Mouse (Mus musculus) CH12F3 (cell line): Measurements from ENCODE around the gene Cib2.
"Not testable (repeated sequence)": the region's sequence is repeated elsewhere in the genome, so short reads cannot be mapped to it uniquely, and the experiment has no call there.

Experiments
- in situ Hi-C: fragments of 300-500 bp; cut with MboI; formaldehyde crosslinking; loops from 2 replicates; pipeline ENCODE4 v1.14.3; 2020; ENCODE audit warnings: low sequenced_read_pairs

Cib2 gene

DNA sequence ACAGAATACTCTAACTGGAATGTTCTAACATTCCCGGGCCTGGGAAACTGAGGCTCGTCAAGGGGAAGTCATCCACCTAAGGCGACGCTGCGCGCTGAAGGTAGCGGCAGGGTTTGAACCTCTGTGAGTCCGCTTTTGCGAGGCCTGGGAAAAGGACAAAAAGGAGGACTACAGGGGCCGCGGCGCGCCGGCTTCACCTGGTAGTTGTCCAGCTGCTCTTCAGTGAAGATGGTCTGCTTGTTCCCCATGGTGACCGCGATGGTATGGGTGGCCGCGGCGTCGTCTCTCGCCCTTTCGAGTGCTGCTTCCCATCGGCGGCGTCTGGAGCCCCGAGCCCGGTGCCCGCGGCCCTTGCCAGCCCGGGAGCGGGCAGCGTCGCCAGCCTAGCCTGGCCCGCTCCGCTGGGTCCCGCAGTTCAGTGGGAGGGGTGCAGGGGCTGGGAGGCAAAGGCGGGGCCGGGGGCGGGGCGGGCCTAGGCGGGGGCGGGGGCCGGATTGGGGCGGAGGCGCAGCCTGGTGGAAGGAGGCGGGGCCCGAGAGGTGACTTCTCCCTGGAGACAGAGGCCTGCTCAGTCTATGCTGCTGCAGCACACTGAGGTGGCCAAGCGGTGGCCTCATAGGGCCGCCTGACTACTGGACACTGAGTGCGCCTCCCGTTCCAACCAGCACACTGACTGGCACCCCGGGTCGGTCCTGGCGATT is at the start of gene Cib2:
Cib2 (minus strand) TSS at position 448 of the 701 bp plus-strand sequence.
- in situ Hi-C loops = no loop called here

DNA sequence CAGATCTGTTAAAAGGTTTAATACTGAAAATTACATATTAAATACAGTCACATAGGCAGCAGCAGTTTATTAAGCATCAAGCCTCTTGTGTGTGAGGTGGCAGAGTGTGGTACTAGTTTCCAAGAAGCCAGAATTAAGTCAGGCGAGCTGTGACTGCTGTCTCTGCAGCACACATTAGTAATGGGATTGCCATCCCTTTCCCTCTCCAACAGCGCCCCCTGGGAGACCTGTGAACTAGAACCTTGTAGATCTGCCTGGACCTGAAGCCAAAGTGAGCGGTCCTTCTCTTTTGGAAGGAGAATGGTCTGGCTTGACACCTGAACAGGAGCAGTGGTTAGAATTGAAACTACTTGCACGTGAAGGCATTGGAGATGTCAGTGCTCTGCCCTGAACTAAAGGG is 44.9 kb upstream of the Cib2 start:
- in situ Hi-C loops = no loop called here

DNA sequence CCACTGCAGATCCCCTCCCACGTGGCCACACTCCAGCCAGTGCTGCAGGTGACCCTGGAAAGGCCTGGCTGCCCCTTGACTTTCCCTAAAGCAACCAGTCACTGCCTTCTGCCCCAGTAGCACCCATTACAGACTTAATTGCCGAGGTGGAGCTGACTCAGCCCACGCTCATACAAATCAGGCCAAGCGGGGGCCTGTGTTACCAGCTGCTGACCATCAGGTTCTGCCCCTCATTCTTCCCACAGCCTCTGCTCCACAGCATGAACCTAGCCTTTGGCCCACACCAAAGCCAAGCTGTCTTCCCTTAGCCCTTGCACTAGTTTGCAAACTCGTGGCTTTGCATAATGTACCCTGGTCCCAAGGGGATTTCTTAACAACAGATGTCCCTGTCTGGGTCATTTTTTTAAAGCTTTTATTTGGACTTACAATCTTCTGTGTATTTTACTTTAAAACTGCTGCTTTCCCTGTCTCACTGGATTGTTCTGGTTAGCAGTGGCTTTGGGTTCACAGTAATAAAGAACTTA is 44.2 kb upstream of the Cib2 start:
- in situ Hi-C loops = no loop called here

DNA sequence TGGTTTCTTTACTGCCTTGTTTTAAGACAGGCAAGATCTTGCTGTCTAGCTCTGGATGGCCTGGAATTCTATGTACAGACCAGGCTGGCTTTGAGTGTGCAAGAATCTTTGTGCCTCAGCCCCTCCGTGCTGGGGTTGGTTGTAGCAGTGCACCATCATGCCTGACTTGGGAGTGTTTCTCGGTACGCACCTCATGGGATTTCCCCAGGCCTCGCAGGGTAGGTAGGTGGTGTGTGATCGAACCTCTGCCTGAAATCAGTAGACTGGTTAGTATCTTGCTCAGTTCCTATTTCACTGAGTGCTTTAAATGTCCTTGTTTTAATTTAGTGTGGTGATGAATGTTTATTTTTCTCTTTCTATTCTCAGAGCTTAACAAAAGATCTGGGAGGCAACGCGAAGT is 42.9 kb upstream of the Cib2 start:
- in situ Hi-C loops = no loop called here

DNA sequence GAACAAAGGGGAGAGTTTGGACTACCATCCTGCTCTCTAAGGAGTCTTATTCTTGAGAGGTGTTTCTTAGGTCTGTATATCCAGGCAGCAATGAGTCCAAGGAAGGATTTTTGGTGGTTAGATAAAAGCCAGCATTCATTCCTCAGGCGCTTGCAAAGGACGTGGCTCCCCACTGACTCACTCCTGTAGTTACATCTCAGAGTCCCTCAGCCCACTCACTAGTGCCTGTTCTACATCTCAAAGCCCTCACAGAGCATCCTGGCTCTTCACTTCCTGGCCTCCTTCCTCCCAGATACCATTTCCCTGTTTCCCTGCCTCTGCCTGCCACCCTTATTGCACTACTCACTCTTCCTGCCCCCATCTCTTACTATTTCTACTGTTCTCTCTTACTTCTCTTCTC is 42.4 kb upstream of the Cib2 start:
- in situ Hi-C loops = no loop called here

GRCm38 (mm10) chr9:54596752-54597465 is 36.9 kb upstream of the Cib2 start:
- in situ Hi-C loops = no loop called here

- in situ Hi-C loops = not testable (repeated sequence)
Measured at GRCm38 (mm10) chr9:54593652-54594051, 33.6 kb upstream of the Cib2 start.

- in situ Hi-C loops = no loop called here
Measured at GRCm38 (mm10) chr9:54587863-54588262, 27.8 kb upstream of the Cib2 start.

GRCm38 (mm10) chr9:54586199-54587061 is 26.4 kb upstream of the Cib2 start, which contains the start of gene Idh3a:
Gene Idh3a (plus strand): TSS chr9:54586334.
- in situ Hi-C loops = no loop called here

- in situ Hi-C loops = no loop called here
Measured at GRCm38 (mm10) chr9:54585839-54586198, 25.8 kb upstream of the Cib2 start.

- in situ Hi-C loops = not testable (repeated sequence)
Measured at GRCm38 (mm10) chr9:54584127-54584526, 24.1 kb upstream of the Cib2 start.

GRCm38 (mm10) chr9:54583712-54584111 is 23.7 kb upstream of the Cib2 start:
- in situ Hi-C loops = no loop called here

- in situ Hi-C loops = no loop called here
Measured at GRCm38 (mm10) chr9:54571130-54571839, 11.3 kb upstream of the Cib2 start.

DNA sequence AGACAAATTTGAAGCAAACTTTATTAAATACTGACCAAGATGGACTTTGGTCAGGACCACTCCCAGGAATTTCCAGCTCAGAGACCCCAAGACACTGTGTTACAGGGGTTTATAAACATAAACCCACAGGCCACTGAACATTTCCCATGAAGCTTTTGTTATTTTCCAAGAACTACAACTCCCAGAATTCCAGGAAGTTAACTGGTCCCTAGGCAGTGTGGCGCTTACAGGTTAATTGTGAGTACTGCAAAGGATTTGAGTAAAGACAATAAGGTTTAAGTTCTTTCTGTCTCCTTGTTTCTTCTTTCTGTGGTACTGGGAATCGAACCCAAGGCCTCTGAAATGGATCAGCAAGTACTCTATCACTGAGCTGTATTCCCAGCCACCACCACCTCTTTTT is 8.7 kb upstream of the Cib2 start:
- in situ Hi-C loops = no loop called here

GRCm38 (mm10) chr9:54566958-54567357 is 6.9 kb upstream of the Cib2 start:
- in situ Hi-C loops = no loop called here

GRCm38 (mm10) chr9:54560831-54561601 is 998 bp upstream of the Cib2 start:
- in situ Hi-C loops = no loop called here

DNA sequence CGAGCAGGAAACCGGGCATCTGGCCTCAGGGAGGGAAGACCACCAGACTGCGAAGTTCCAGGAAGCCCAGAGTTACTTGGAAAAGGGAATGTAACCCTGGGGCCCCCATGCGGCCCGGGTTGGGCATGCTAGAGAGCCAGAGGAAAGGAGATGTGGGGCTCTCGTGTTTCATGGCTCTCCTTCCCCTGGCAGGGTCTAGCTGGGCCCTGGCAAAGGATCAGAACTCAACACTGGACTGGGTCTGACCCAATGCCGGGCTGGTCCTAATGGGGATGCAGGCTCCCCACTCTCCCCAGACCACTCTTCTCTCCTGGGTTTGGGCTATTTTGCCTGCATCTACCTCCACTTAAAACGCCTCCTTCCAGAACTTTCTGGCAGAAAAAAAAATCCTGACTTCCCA is 1.3 kb downstream of the Cib2 start:
- in situ Hi-C loops = no loop called here

DNA sequence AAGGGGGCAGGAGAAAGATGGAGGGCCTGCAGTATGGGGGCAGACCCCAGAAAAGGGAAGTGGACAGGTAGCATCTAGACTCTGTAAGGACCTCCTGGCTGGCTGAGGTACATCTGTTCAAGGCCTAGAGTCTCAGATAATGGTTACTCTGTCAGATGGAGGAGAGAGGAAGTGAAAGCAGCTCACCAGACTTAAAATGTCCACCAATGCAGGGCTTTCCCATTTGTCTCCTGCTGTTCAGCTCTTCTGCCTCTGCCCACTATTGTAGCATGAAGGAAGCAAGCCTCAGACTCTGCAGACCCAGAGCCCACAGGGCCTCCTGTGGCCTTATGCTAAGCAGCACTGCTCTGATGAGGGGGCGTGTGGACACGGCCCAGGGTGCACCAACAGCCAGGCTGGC is 5.0 kb downstream of the Cib2 start:
- in situ Hi-C loops = no loop called here

- in situ Hi-C loops = no loop called here
Measured at GRCm38 (mm10) chr9:54552409-54552808, 7.6 kb downstream of the Cib2 start.

DNA sequence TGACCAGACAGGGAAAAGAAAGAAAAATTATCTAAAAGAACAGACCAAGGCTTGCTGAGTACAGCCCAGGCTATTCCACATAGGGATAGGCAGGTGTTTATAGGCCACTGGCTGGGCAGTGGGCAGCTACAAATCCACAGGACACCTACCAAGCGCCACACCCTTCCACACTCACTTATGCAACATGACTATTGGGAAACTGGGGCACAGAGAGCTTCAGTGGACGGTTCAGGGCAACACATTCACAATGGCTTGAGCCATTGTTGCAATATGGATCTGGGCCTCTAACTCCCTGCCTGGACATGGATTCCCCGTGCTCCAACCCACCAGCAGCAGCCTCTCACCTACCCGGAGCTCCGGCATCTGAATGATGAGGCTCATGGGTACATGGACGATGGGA is 10.6 kb downstream of the Cib2 start:
- in situ Hi-C loops = no loop called here
